Mouse (Mus musculus) heart, embryonic 16.5 days (tissue): ENCODE measurements around the gene Letmd1. TPM values are rescaled to one million over a fixed set of nuclear protein-coding genes. Genes with fewer than 3 reads are reported as not detected.

Experiments used
- ATAC-seq: fragments of 200-750 bp; cut with Nextera tagmentation; replicated peaks from 2 replicates; pipeline ENCODE4 v1.8.0; 2017; ENCODE audit warnings: moderate number of reproducible peaks; ENCODE audit not compliant: insufficient read depth, low FRiP score; ENCODE audit errors: extremely low read depth
- H3K27ac ChIP-seq: fragments of 300-500 bp; sonication (generic); 2 replicates; pipeline ENCODE4 v1.5.1; 2014; ENCODE audit warnings: mild to moderate bottlenecking, low read length, control low read depth, moderate library complexity
- H3K27me3 ChIP-seq: fragments of 300-500 bp; sonication (generic); 2 replicates; pipeline ENCODE4 v1.6.1; 2014; ENCODE audit warnings: low read length, mixed read lengths; ENCODE audit not compliant: control insufficient read depth, insufficient read depth
- H3K36me3 ChIP-seq: fragments of 300-500 bp; sonication (generic); 2 replicates; pipeline ENCODE4 v1.6.1; 2014; ENCODE audit not compliant: control insufficient read depth, insufficient read depth
- H3K4me1 ChIP-seq: fragments of 300-500 bp; sonication (generic); 2 replicates; pipeline ENCODE4 v1.6.1; 2014; ENCODE audit warnings: low read length, mixed read lengths; ENCODE audit not compliant: control insufficient read depth, insufficient read depth
- H3K4me2 ChIP-seq: fragments of 300-500 bp; sonication (generic); 2 replicates; pipeline ENCODE4 v1.6.1; 2014; ENCODE audit warnings: low read depth, mild to moderate bottlenecking, control low read depth, low read length
- H3K4me3 ChIP-seq: fragments of 300-500 bp; sonication (generic); 2 replicates; pipeline ENCODE4 v1.5.1; 2014; ENCODE audit warnings: mild to moderate bottlenecking, control low read depth, low read length
- H3K9ac ChIP-seq: fragments of 300-500 bp; sonication (generic); 2 replicates; pipeline ENCODE4 v1.6.1; 2014; ENCODE audit warnings: low read length, control low read depth
- H3K9me3 ChIP-seq: fragments of 300-500 bp; sonication (generic); replicated peaks from 2 replicates; pipeline ENCODE4 v1.6.1; 2016; ENCODE audit warnings: low read length; ENCODE audit not compliant: control insufficient read depth
- WGBS: fragments of 180-500 bp; shearing (Covaris S2); extraction: QIAGEN DNeasy Blood & Tissue Kit; methylation state at CpG from one replicate; pipeline ENCODE4 v1.1.7; 2014; 5-methylcytosine and 5-hydroxymethylcytosine counted together
- polyA plus RNA-seq: library from polyadenylated mRNA; unstranded; fragments of >200 nt; fragmentation: Nextera tagmentation; extraction: Ambion mirVana; gene quantifications from 2 replicates; pipeline ENCODE4 v1.2.1, GENCODE M21; 2015

Letmd1 gene
- polyA plus RNA-seq, 1 experiment from 2014 or later = 15.5 TPM

GRCm38 (mm10) chr15:100461646-100462045 is 7.2 kb upstream of the Letmd1 start:
- peaks cover 3% of the 10 kb centered on the region; the same call in 1 of the 2 replicates for H3K27me3 ChIP-seq
- no peak for ATAC-seq
- WGBS = 49% methylated on average over 9 of the region's 9 CpGs
- no peak overlapping the region for H3K9ac ChIP-seq
- no peak overlapping the region for H3K27ac ChIP-seq
- no peaks in the 10 kb centered on the region for H3K9me3 ChIP-seq
- no peak overlapping the region for H3K4me2 ChIP-seq
- H3K36me3 ChIP-seq = no peaks in the 10 kb centered on the region
- H3K4me3 ChIP-seq = no peak overlapping the region
- H3K4me1 ChIP-seq = no peaks in the 10 kb centered on the region; the same call in 1 of the 2 replicates

- H3K4me3 ChIP-seq = no peak overlapping the region
- WGBS = 64% methylated on average over 5 of the region's 5 CpGs
- no peaks in the 10 kb centered on the region for H3K36me3 ChIP-seq
- ATAC-seq = no peak
- no peaks in the 10 kb centered on the region for H3K9me3 ChIP-seq
- no peaks in the 10 kb centered on the region; the same call in 1 of the 2 replicates for H3K4me1 ChIP-seq
- no peak overlapping the region for H3K9ac ChIP-seq
- no peak overlapping the region for H3K4me2 ChIP-seq
- H3K27ac ChIP-seq = no peak overlapping the region
- peaks cover 3% of the 10 kb centered on the region; the same call in 1 of the 2 replicates for H3K27me3 ChIP-seq
Observed at GRCm38 (mm10) chr15:100462086-100462485, 6.7 kb upstream of the Letmd1 start.

GRCm38 (mm10) chr15:100463712-100464111 is 5.1 kb upstream of the Letmd1 start:
- Histone ChIP-seq H3K4me1 (peaks cover 4% of the 10 kb centered on the region; the same call in 1 of the 2 replicates), H3K27me3 (peaks cover 2% of the 10 kb centered on the region; the same call in 1 of the 2 replicates), H3K4me2 (no peak overlapping the region), H3K9ac (no peak overlapping the region), H3K36me3 (no peaks in the 10 kb centered on the region), H3K27ac (no peak overlapping the region), H3K9me3 (no peaks in the 10 kb centered on the region), H3K4me3 (no peak overlapping the region)
- 25% methylated on average over 6 of the region's 6 CpGs for WGBS
- no peak for ATAC-seq

- no peaks in the 10 kb centered on the region for H3K27me3 ChIP-seq
- whole genome bisulfite sequencing = 80% methylated on average over 2 of the region's 2 CpGs
- no peak overlapping the region for H3K9ac ChIP-seq
- H3K36me3 ChIP-seq = no peaks in the 10 kb centered on the region
- no peak overlapping the region for H3K4me2 ChIP-seq
- no peak overlapping the region for H3K27ac ChIP-seq
- ATAC-seq = no peak
- H3K9me3 ChIP-seq = no peaks in the 10 kb centered on the region
- H3K4me1 ChIP-seq = peaks cover 15% of the 10 kb centered on the region
- no peak overlapping the region for H3K4me3 ChIP-seq
Observed at GRCm38 (mm10) chr15:100465432-100465831, 3.4 kb upstream of the Letmd1 start.

GRCm38 (mm10) chr15:100467738-100468137 is 1.1 kb upstream of the Letmd1 start:
- no peak for ATAC-seq
- 30% methylated on average over 8 of the region's 8 CpGs for WGBS
- peak overlapping the region; percentile 92 for H3K4me3 ChIP-seq
- no peak overlapping the region for H3K27ac ChIP-seq
- H3K4me2 ChIP-seq = peak overlapping the region; percentile 93
- H3K4me1 ChIP-seq = peaks cover 15% of the 10 kb centered on the region
- H3K36me3 ChIP-seq = peaks cover 7% of the 10 kb centered on the region; the same call in 1 of the 2 replicates
- H3K9ac ChIP-seq = peak overlapping the region; percentile 45
- no peaks in the 10 kb centered on the region for H3K9me3 ChIP-seq
- H3K27me3 ChIP-seq = no peaks in the 10 kb centered on the region

- no peaks in the 10 kb centered on the region for H3K9me3 ChIP-seq
- peak overlapping the region; percentile 93 for H3K9ac ChIP-seq
- under 1% methylated on average over 19 of the region's 19 CpGs for WGBS
- H3K27ac ChIP-seq = peak overlapping the region; percentile 90
- H3K4me2 ChIP-seq = peak overlapping the region; percentile 93
- H3K4me3 ChIP-seq = peak overlapping the region; percentile 92
- H3K27me3 ChIP-seq = no peaks in the 10 kb centered on the region
- peaks cover 7% of the 10 kb centered on the region; the same call in 1 of the 2 replicates for H3K36me3 ChIP-seq
- peaks cover 15% of the 10 kb centered on the region for H3K4me1 ChIP-seq
- ATAC-seq = peak; percentile 3; the same call in 1 of the 2 replicates
Observed at GRCm38 (mm10) chr15:100469189-100469545, 344 bp downstream of the Letmd1 start.

- ATAC-seq = no peak
- no peaks in the 10 kb centered on the region for H3K27me3 ChIP-seq
- no peak overlapping the region for H3K27ac ChIP-seq
- peaks cover 12% of the 10 kb centered on the region for H3K36me3 ChIP-seq
- no peaks in the 10 kb centered on the region for H3K9me3 ChIP-seq
- 45% methylated on average over 10 of the region's 10 CpGs for WGBS
- H3K9ac ChIP-seq = peak overlapping the region; percentile 93
- peak overlapping the region; percentile 92 for H3K4me3 ChIP-seq
- H3K4me2 ChIP-seq = peak overlapping the region; percentile 93
- H3K4me1 ChIP-seq = peaks cover 15% of the 10 kb centered on the region
Observed at GRCm38 (mm10) chr15:100470037-100470436, 1.2 kb downstream of the Letmd1 start.

GRCm38 (mm10) chr15:100473926-100474503 is 5.2 kb downstream of the Letmd1 start:
- H3K27ac ChIP-seq = no peak overlapping the region
- H3K4me3 ChIP-seq = no peak overlapping the region
- no peak overlapping the region for H3K4me2 ChIP-seq
- H3K9ac ChIP-seq = no peak overlapping the region
- no peaks in the 10 kb centered on the region for H3K27me3 ChIP-seq
- 74% methylated on average over 7 of the region's 7 CpGs for WGBS
- peaks cover 11% of the 10 kb centered on the region for H3K4me1 ChIP-seq
- H3K36me3 ChIP-seq = peaks cover 34% of the 10 kb centered on the region
- no peak for ATAC-seq
- no peaks in the 10 kb centered on the region for H3K9me3 ChIP-seq

- H3K9ac ChIP-seq = no peak overlapping the region
- H3K36me3 ChIP-seq = peaks cover 52% of the 10 kb centered on the region
- no peak overlapping the region for H3K27ac ChIP-seq
- no peak for ATAC-seq
- H3K9me3 ChIP-seq = no peaks in the 10 kb centered on the region
- WGBS = 82% methylated on average over 10 of the region's 10 CpGs
- H3K4me3 ChIP-seq = no peak overlapping the region
- H3K4me2 ChIP-seq = no peak overlapping the region
- no peaks in the 10 kb centered on the region for H3K27me3 ChIP-seq
- no peaks in the 10 kb centered on the region for H3K4me1 ChIP-seq
Observed at GRCm38 (mm10) chr15:100478351-100478750, 9.5 kb downstream of the Letmd1 start.
